Mouse (Mus musculus): Measurements from ENCODE around the gene Gm12248.

DNA sequence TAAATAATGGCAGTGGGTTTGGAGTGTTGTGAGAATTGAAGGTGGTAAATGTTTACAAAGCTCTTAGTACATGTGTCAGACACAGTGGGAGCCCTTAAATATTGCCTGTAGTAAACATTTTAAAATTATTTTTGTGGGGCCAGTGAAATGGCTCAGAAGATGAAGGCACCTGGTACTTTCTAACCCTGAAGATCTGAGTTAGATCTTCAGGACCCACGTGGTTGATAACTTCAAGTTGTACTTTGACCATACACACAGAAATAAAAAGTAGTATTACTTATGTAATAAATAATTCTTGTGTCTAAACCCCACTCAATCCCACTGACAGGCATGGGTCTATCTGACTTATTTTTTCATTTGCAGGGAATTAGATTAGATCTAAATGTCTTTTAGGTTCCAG, 78.3 kb downstream of the Gm12248 start:
- TF ChIP-seq GATA1 (IDR thresholded peaks at IDR 0.05; ENCODE audit: borderline replicate concordance, low read length) (no peak), FLI1 (IDR thresholded peaks at IDR 0.05; ENCODE audit: low read length) (no peak)
